Mouse (Mus musculus) granulocyte monocyte progenitor cell, adult 5-6 weeks (primary cell): ENCODE measurements around the gene Prima1. TPM values are rescaled to one million over a fixed set of nuclear protein-coding genes. Genes with fewer than 3 reads are reported as not detected.

ENCODE experiments used
- ATAC-seq: replicated peaks from 2 replicates; pipeline ENCODE4 v1.8.0; 2016; ENCODE audit warnings: mild to moderate bottlenecking, moderate TSS enrichment, inconsistent platforms; ENCODE audit not compliant: poor library complexity, severe bottlenecking
- total RNA-seq, 2 experiments: library from RNA; stranded (forward) in 1 of 2; stranded (reverse) in 1 of 2; fragments of 200-712, 200-1000 nt in 1 of 2; fragments of >200 nt in 1 of 2; fragmentation: Nextera tagmentation in 1 of 2; gene quantifications; 2 replicates each; pipeline ENCODE4 v1.2.3; 2014 to 2017

The Prima1 gene
- total RNA-seq, 2 experiments from 2014 or later = not detected

- no peak for ATAC-seq
Observed at GRCm38 (mm10) chr12:103159016-103159415, 82.9 kb downstream of the Prima1 start.

- ATAC-seq = no peak
Observed at GRCm38 (mm10) chr12:103157129-103157910, 84.6 kb downstream of the Prima1 start.

DNA sequence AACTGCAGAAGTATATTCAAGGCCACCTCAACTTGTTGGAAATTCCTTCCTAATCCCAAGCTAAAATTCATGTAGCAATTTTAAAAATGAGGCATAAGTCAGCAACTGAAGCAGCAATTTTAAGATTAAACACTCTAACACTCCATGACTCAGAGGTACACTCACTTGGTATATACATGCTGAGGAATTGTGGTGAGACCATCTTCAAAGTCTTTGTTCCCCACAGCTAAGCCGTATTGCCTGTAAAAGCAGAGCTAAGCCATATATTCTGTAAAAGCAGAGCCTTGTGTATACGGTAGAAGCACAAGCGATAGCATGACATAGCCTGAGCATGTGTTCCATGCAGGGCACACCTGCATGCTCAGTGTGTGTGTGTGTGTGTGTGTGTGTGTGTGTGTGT, 86.5 kb downstream of the Prima1 start:
- no peak for ATAC-seq

GRCm38 (mm10) chr12:103154927-103155326, 87.0 kb downstream of the Prima1 start:
- no peak for ATAC-seq

- ATAC-seq = no peak
Observed at GRCm38 (mm10) chr12:103150247-103150646, 91.7 kb downstream of the Prima1 start.

Other genes with a start within 250 kb of the Prima1 start
- not detected in 2 replicates for gene Fam181a, start 68.8 kb upstream of the Prima1 start, total RNA-seq (2014; fragmentation: Nextera tagmentation)
- gene Fam181a, start 68.8 kb upstream of the Prima1 start, total RNA-seq (2017) = not detected in 2 replicates
- gene Asb2, start 113.9 kb upstream of the Prima1 start, total RNA-seq (2014; fragmentation: Nextera tagmentation) = not detected in 2 replicates
- gene Asb2, start 113.9 kb upstream of the Prima1 start, total RNA-seq (2017) = 0.41 TPM in 1 of 2 replicates, not detected in the other
- gene Otub2, start 146.5 kb upstream of the Prima1 start, total RNA-seq (2014; fragmentation: Nextera tagmentation) = 0.56 and 0.66 TPM in 2 replicates
- gene Otub2, start 146.5 kb upstream of the Prima1 start, total RNA-seq (2017) = 0.67 and 0.78 TPM in 2 replicates
- gene 9330161L09Rik, start 165.7 kb upstream of the Prima1 start, total RNA-seq (2014; fragmentation: Nextera tagmentation) = 1.3 and 5.6 TPM in 2 replicates
- 0.31 and 0.52 TPM in 2 replicates for gene 9330161L09Rik, start 165.7 kb upstream of the Prima1 start, total RNA-seq (2017)
- gene Ddx24, start 183.7 kb upstream of the Prima1 start, total RNA-seq (2014; fragmentation: Nextera tagmentation) = 54.0 and 66.7 TPM in 2 replicates
- 91.4 and 103 TPM in 2 replicates for gene Ddx24, start 183.7 kb upstream of the Prima1 start, total RNA-seq (2017)
- gene Ifi27, start 192.1 kb upstream of the Prima1 start, total RNA-seq (2014; fragmentation: Nextera tagmentation) = 57.2 and 75.3 TPM in 2 replicates
- 24.0 and 53.0 TPM in 2 replicates for gene Ifi27, start 192.1 kb upstream of the Prima1 start, total RNA-seq (2017)
- gene Ifi27l2a, start 201.5 kb upstream of the Prima1 start, total RNA-seq (2014; fragmentation: Nextera tagmentation) = 1.3 and 8.9 TPM in 2 replicates
- 3.5 and 4.0 TPM in 2 replicates for gene Ifi27l2a, start 201.5 kb upstream of the Prima1 start, total RNA-seq (2017)
- gene Ifi27l2b, start 215.1 kb upstream of the Prima1 start, total RNA-seq (2014; fragmentation: Nextera tagmentation) = not detected in 2 replicates
- not detected in 2 replicates for gene Ifi27l2b, start 215.1 kb upstream of the Prima1 start, total RNA-seq (2017)